Mouse (Mus musculus) erythroid progenitor cell, adult 5-6 weeks (primary cell): Measurements from ENCODE around the gene Cct2. TPM values are rescaled to one million over a fixed set of nuclear protein-coding genes. Genes with fewer than 3 reads are reported as not detected.

Experiments
- ATAC-seq: replicated peaks from 2 replicates; pipeline ENCODE4 v1.8.0; 2016; ENCODE audit warnings: moderate number of reproducible peaks, mild to moderate bottlenecking, moderate TSS enrichment, inconsistent platforms; ENCODE audit not compliant: poor library complexity, low FRiP score, severe bottlenecking
- total RNA-seq, 2 experiments: library from RNA; stranded (forward) in 1 of 2; stranded (reverse) in 1 of 2; fragments of 150-400 nt in 1 of 2; fragments of 186-747, 209-891 nt in 1 of 2; gene quantifications; 2 replicates each; pipeline versions ENCODE4 v1.2.3 to v1.2.4; 2015 to 2017; ENCODE audit warnings: low replicate concordance in 2 of 2

The Cct2 gene
- total RNA-seq (2015; ENCODE audit: low replicate concordance) (135 and 172 TPM in 2 replicates), total RNA-seq (2017; ENCODE audit: low replicate concordance) (87.1 and 93.3 TPM in 2 replicates)

DNA sequence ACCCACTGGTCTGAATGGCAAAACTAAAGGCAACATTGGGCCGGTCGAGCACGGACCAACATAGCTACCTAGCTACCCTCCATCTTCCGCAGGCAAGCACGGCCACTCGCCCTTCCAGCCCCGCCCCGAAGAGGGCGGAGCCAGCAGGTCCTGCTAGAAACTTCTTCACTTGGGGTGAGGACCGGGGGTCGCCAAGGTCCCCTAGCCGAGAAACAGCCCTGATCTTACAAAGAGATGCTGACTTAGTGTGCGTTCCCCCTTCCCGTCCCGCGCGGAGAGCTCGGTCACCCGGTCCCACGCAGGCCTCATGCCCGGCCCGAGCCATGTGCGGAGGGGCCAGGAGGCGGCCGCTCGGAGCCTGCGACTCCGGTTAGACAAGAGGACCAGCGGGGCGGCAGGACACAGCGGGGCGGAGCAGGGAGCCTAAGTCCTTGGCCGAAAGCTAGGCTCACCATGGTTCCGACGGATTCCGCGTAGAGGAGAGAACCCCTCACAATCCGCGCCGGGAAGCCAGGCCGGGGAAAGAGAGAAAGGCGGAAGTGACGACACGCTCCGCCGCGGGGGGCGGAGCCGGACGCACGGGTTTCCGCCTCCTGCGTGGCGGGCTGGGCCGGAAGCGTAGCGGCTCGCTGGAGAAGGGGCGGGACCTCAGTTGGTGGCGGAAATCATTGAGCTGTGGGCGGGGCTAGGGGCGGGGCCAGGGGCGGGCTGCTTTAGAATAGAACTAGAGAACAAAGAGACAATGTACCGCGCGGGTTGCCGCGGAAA is at the start of gene Cct2:
TSS of gene Cct2 (minus strand) at position 561 of the 768 bp plus-strand sequence.
- ATAC-seq, result peak; percentile 95

- ATAC-seq, result no peak
Observed at GRCm38 (mm10) chr10:117112545-117112944, 48.9 kb upstream of the Cct2 start.

- ATAC-seq, result no peak
Observed at GRCm38 (mm10) chr10:117111455-117111854, 47.8 kb upstream of the Cct2 start.

- ATAC-seq, result no peak
Observed at GRCm38 (mm10) chr10:117110271-117110670, 46.7 kb upstream of the Cct2 start.

DNA sequence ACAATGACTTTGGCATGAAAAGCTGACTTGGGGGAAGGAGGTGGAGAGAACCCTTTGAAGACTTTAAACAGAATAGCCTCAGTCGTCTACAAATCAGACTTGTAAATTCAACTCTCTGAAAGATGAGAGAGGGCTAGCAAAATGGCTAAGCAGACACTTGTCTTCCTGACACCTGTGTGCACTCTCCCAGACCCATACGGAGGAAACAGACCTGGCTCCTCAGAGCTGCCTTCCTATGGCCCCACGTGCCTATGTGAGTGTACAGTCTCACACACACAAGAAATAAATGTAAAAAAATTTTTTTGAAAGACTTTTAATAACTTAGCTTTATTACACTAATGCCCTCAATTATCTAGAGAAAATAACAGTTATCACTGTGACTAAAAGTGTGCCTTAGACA is 43.1 kb upstream of the Cct2 start:
- ATAC-seq, result no peak

DNA sequence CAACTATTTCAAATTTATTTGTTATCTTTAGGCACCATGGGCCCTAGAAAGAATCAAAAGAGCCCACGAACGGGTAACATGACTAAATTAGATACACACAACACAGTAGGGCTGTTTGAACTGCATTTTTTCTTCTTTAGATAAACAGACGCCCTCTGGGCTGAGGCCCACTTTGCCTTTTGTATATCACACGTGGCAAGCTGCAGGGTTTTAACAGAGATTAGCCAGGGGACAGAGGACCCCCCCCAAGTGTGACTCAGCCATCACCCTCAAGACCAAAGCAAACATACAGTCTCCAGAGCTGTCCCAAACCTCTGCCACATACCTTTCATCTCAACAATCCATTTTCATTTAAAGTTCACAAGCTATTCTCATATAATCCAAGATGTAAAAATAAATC is 42.6 kb upstream of the Cct2 start:
- peak; percentile 47; the same call in 1 of the 2 replicates for ATAC-seq

DNA sequence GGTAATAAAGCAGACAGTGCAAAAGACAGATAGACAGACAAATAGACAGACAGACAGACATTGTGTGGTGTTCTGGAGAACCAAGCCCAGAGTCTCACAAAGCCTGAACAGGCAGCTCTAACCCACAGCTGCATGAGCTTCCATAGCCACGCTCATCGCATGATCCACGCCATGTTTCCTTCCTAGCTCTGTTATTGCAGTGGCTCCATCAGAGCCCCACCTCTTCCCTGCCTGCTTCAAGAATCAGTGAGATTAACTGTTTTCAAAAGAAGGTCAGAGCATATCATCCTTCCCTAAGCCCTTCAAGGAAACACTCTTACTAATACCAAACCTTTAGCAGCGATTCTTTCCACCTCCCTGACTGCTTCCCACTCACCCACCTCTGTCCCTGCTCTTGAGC is 41.4 kb upstream of the Cct2 start:
- ATAC-seq, result peak; percentile 58

DNA sequence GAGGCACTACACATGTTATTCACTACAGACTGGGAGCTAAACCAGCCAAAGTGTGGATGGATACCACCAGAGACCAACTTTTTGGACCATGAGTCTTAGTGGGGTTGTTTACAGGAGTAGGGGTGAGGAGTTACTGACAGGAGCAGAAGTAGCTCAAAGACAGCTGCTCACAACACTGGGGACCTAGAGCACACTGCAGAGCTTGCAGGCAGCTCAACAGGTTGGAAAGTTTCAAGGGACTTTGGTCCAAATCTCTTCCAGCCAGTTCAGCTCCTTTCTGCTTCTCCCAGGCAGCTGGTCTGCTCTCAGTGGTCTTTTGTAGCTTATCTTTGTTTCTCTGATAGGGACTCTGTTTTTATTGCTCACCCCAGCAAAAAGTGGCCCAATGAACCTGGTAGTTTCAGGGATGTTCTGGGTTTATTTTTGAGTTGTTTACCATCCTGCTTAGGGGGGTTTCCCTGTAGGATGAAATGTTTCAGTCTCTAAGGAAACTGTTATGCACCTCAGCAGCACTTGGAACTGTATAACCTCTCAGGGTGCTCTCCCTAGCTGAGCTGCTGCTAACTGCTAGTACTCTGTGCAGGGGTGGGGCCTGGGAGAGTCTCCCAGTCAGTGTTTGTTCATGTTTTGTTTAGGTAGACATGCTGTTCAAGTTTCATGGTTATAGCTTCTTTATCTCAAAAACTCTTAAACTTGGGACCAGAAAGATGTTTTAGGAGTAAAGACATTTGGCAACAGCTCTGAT is 40.4 kb upstream of the Cct2 start:
- ATAC-seq, result peak; percentile 45; the same call in 1 of the 2 replicates

DNA sequence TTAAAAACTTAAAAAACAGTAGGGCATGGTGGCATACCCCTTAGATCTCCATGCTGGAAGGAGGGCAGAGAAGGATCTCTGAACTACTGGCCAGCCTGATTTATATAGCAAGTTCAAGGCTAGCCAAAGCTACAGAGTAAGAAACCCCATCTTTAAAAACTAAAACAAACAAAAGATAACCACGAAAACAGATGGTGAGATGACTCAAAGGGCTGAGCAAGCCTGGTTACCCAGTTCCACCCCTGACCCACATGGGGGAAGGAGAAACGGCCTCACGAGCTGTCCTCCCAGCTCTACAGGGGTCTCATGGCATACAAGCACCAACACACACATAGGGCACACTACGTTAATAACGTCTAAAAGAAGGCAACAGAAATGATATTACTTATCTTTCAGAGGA is 36.6 kb upstream of the Cct2 start:
- ATAC-seq, result no peak

DNA sequence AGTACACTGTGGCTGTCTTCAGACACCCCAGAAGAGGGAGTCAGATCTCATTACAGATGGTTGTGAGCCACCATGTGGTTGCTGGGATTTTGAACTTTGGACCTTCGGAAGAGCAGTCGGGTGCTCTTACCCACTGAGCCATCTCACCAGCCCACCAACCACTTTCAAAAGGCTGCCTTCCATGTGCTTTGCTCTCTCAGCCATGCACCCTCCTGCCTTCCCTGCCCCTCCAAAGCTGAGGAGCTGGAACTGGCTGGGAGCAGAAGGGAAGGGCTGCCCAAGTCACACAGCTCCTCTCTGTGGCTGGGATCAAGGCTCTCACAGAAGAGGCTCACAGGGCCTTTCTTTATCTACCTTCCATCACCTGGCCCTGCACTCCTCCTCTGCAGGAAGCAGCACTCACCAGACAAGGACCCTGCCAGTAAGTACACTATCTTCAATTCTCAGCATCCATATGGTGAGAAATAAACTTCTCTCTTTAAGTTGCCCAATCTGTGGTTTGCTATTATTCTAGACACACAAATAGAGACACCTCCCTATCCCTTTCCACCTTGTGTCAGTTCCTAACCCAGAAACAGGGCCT is 33.6 kb upstream of the Cct2 start:
- peak; percentile 56; the same call in 1 of the 2 replicates for ATAC-seq

GRCm38 (mm10) chr10:117096096-117096495 is 32.5 kb upstream of the Cct2 start:
- ATAC-seq, result no peak

- no peak for ATAC-seq
Observed at GRCm38 (mm10) chr10:117094504-117095329, 31.1 kb upstream of the Cct2 start.

DNA sequence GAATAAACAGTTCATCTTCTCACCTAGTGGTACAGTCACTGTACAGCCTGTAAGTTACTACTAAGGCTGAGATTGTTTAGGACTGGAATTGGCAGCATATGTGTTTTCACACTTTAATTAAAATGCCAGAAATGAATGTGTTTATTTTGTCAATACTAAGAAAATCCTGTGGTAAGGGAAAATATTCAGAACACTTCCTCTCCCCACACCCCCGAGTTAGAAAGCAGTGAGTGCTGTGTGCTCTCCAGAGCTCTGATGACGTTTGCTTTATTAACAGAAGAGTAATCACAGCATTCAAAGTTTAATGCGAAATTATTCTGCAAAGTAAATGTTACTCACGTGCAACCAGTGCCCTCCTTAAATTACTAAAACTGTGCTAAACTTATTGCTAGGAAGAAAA is 26.0 kb upstream of the Cct2 start:
- ATAC-seq, result no peak

DNA sequence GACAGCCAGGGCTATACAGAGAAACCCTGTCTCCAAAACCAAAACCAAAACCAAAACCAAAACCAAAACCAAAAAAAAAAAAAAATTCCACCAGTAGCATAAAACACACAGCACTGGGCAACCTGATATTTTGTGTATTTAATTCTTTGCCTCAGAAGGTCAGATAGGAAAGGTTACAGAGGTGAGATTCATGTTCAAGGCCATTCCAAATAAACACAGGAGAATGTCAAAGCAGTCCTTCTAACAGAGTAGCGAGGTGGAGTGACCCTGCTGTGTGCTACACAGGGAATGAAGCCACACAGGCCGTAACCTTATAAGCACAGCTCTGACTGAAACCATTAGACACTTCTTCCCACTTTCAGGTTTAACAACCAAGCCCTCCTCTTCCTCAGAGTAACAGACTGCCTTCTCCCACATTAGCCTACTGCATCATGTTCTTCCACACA is 18.3 kb upstream of the Cct2 start:
- no peak for ATAC-seq

DNA sequence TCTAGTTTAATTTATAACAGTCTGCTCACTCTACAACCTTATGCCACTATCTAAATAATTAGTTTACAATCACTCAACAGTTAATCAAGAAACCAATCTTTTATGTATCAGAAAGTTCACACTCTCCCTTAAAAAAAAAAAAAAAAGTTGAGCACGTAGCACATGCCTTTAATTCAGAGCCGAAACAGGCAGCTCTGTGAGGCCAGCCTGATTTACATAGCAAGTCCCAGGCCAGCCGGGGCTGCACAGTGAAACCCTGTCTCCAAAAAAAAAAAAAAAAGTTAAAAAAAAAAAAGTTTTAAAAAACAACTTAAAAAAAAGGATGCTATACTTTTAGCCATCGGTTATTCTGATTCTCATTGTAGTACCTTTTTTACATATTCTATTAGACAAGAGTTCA is 17.7 kb upstream of the Cct2 start:
- no peak for ATAC-seq

GRCm38 (mm10) chr10:117078284-117078683 is 14.7 kb upstream of the Cct2 start:
- ATAC-seq, result peak; percentile 68; the same call in 1 of the 2 replicates

DNA sequence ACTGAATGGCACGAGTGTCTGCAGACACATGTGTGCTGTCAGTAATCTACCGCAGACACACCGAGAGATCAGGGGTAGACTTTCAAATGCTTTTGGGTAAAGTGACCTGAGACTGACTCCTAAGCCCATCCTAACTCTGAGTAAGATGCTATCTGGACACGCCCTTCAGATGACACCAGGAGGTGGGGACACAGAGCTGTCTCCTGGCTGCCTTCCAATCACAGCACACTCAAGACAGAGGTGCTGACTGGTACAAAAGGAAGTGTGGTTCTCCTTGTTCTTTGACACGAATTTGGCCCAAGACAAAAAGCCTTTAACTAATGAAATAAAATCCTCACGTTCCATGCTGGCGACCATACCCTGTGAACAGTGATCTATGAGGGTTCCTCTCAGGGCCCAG is 9.6 kb upstream of the Cct2 start:
- no peak for ATAC-seq

DNA sequence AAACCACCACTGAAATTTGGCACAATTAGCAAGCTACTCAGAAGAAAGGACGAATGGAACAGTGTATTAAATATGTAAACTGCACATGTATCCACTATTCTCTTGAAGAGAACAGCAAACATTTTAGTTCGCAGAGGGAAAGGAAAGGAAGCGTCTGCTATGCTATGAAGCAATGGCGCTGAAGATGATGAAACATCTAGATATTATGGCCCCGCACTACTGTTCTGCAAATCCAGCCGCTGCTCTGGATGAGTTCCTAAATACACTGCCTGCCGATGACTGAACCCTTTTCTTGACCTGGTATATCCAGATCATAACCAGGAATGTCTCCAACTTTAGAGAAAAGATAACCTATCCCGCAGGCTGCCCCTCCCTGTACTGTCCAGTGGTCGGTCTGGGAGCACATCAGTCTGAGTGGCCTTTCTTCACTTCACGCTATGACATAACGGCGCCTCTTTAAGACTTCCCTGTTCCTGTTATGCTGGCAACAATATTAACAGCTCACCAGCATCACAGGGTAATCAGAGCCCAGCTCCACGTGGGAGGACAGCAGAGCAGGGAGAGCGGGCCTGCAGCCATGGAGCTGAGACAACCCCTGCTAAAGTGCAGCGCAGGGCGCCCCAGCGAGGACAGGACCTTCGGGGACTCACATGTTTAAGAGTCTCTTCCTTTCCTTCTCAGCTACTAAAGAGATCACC is 8.7 kb upstream of the Cct2 start:
- no peak for ATAC-seq

- ATAC-seq, result no peak
Observed at GRCm38 (mm10) chr10:117069109-117069508, 5.5 kb upstream of the Cct2 start.
